Mouse (Mus musculus): ENCODE measurements around the gene Mef2a. TPM values are rescaled to one million over a fixed set of nuclear protein-coding genes. Genes with fewer than 3 reads are reported as not detected.

Mef2a gene
- polyA plus RNA-seq, 1 experiment, result 59.1 TPM

- no peak for DNase-seq
- WGBS, result 74% methylated on average over 2 of the region's 2 CpGs
These were observed 4.3 kb downstream of the Mef2a start for GRCm38 (mm10) chr7:67368394-67368793.

GRCm38 (mm10) chr7:67360588-67360987, 12.1 kb downstream of the Mef2a start:
- DNase-seq, result no peak
- Histone ChIP-seq H3K4me1 (ENCODE audit: control insufficient read depth, insufficient read depth, low read length) (peaks cover under 1% of the 10 kb centered on the region; the same call in 1 of the 2 replicates), H3K27me3 (ENCODE audit: control insufficient read depth, insufficient read depth, low read length) (no peaks in the 10 kb centered on the region), H3K27ac (ENCODE audit: insufficient read depth, low read length) (no peak overlapping the region), H3K4me3 (replicated peaks; ENCODE audit: insufficient read depth, low read depth, low read length) (no peak overlapping the region)
- WGBS, result 87% methylated on average over 3 of the region's 3 CpGs
- no peak for TF ChIP-seq CTCF (IDR thresholded peaks at IDR 0.05; ENCODE audit: borderline replicate concordance, insufficient read depth, low read depth, low read length)
- TF ChIP-seq POLR2A (IDR thresholded peaks at IDR 0.05; ENCODE audit: borderline replicate concordance, insufficient read depth, low read length), result no peak

More at GRCm38 (mm10) chr7:67368394-67368793, 4.3 kb downstream of the Mef2a start:
- no peak for TF ChIP-seq POLR2A (IDR thresholded peaks at IDR 0.05; ENCODE audit: borderline replicate concordance, insufficient read depth, low read length)
- no peak for TF ChIP-seq CTCF (IDR thresholded peaks at IDR 0.05; ENCODE audit: borderline replicate concordance, insufficient read depth, low read depth, low read length)
- no peak overlapping the region for H3K4me3 ChIP-seq (replicated peaks; ENCODE audit: insufficient read depth, low read depth, low read length)
- H3K4me1 ChIP-seq (ENCODE audit: control insufficient read depth, insufficient read depth, low read length), result peaks cover 6% of the 10 kb centered on the region; the same call in 1 of the 2 replicates
- H3K27me3 ChIP-seq (ENCODE audit: control insufficient read depth, insufficient read depth, low read length), result no peaks in the 10 kb centered on the region
- no peak overlapping the region for H3K27ac ChIP-seq (ENCODE audit: insufficient read depth, low read length)

GRCm38 (mm10) chr7:67359863-67360262, 12.8 kb downstream of the Mef2a start:
- no peak overlapping the region for H3K27ac ChIP-seq (ENCODE audit: insufficient read depth, low read length)
- H3K4me3 ChIP-seq (replicated peaks; ENCODE audit: insufficient read depth, low read depth, low read length), result no peak overlapping the region
- TF ChIP-seq POLR2A (IDR thresholded peaks at IDR 0.05; ENCODE audit: borderline replicate concordance, insufficient read depth, low read length) (no peak), CTCF (IDR thresholded peaks at IDR 0.05; ENCODE audit: borderline replicate concordance, insufficient read depth, low read depth, low read length) (no peak)
- H3K4me1 ChIP-seq (ENCODE audit: control insufficient read depth, insufficient read depth, low read length), result no peaks in the 10 kb centered on the region; the same call in 1 of the 2 replicates
- H3K27me3 ChIP-seq (ENCODE audit: control insufficient read depth, insufficient read depth, low read length), result no peaks in the 10 kb centered on the region
- DNase-seq, result no peak

GRCm38 (mm10) chr7:67355870-67356269, 16.8 kb downstream of the Mef2a start:
- H3K27ac ChIP-seq (ENCODE audit: insufficient read depth, low read length), result no peak overlapping the region
- no peak overlapping the region for H3K4me3 ChIP-seq (replicated peaks; ENCODE audit: insufficient read depth, low read depth, low read length)
- no peak for TF ChIP-seq POLR2A (IDR thresholded peaks at IDR 0.05; ENCODE audit: borderline replicate concordance, insufficient read depth, low read length)
- TF ChIP-seq CTCF (IDR thresholded peaks at IDR 0.05; ENCODE audit: borderline replicate concordance, insufficient read depth, low read depth, low read length), result no peak
- DNase-seq, result no peak
- 94% methylated on average over 5 of the region's 5 CpGs for WGBS
- no peaks in the 10 kb centered on the region for H3K27me3 ChIP-seq (ENCODE audit: control insufficient read depth, insufficient read depth, low read length)
- H3K4me1 ChIP-seq (ENCODE audit: control insufficient read depth, insufficient read depth, low read length), result peaks cover 3% of the 10 kb centered on the region; the same call in 1 of the 2 replicates

- H3K4me3 ChIP-seq (replicated peaks; ENCODE audit: insufficient read depth, low read depth, low read length), result no peak overlapping the region
- no peak for DNase-seq
These were observed 19.0 kb downstream of the Mef2a start for GRCm38 (mm10) chr7:67353667-67354066.

GRCm38 (mm10) chr7:67352989-67353388, 19.7 kb downstream of the Mef2a start:
- no peak for DNase-seq
- WGBS, result 53% methylated on average over 4 of the region's 4 CpGs
- Histone ChIP-seq H3K4me3 (replicated peaks; ENCODE audit: insufficient read depth, low read depth, low read length) (no peak overlapping the region), H3K27ac (ENCODE audit: insufficient read depth, low read length) (no peak overlapping the region), H3K27me3 (ENCODE audit: control insufficient read depth, insufficient read depth, low read length) (no peaks in the 10 kb centered on the region), H3K4me1 (ENCODE audit: control insufficient read depth, insufficient read depth, low read length) (peaks cover 3% of the 10 kb centered on the region; the same call in 1 of the 2 replicates)
- TF ChIP-seq CTCF (IDR thresholded peaks at IDR 0.05; ENCODE audit: borderline replicate concordance, insufficient read depth, low read depth, low read length) (no peak), POLR2A (IDR thresholded peaks at IDR 0.05; ENCODE audit: borderline replicate concordance, insufficient read depth, low read length) (no peak)

More at GRCm38 (mm10) chr7:67353667-67354066, 19.0 kb downstream of the Mef2a start:
- 94% methylated on average over 6 of the region's 6 CpGs for WGBS
- H3K27me3 ChIP-seq (ENCODE audit: control insufficient read depth, insufficient read depth, low read length), result no peaks in the 10 kb centered on the region
- H3K27ac ChIP-seq (ENCODE audit: insufficient read depth, low read length), result no peak overlapping the region
- TF ChIP-seq CTCF (IDR thresholded peaks at IDR 0.05; ENCODE audit: borderline replicate concordance, insufficient read depth, low read depth, low read length) (no peak), POLR2A (IDR thresholded peaks at IDR 0.05; ENCODE audit: borderline replicate concordance, insufficient read depth, low read length) (no peak)
- peaks cover 3% of the 10 kb centered on the region; the same call in 1 of the 2 replicates for H3K4me1 ChIP-seq (ENCODE audit: control insufficient read depth, insufficient read depth, low read length)

GRCm38 (mm10) chr7:67344443-67344842, 28.2 kb downstream of the Mef2a start:
- no peak for DNase-seq
- H3K27me3 ChIP-seq (ENCODE audit: control insufficient read depth, insufficient read depth, low read length), result no peaks in the 10 kb centered on the region
- WGBS, result 90% methylated on average over 1 of the region's 1 CpGs
- TF ChIP-seq POLR2A (IDR thresholded peaks at IDR 0.05; ENCODE audit: borderline replicate concordance, insufficient read depth, low read length), result no peak
- TF ChIP-seq CTCF (IDR thresholded peaks at IDR 0.05; ENCODE audit: borderline replicate concordance, insufficient read depth, low read depth, low read length), result no peak
- no peak overlapping the region for H3K27ac ChIP-seq (ENCODE audit: insufficient read depth, low read length)
- H3K4me3 ChIP-seq (replicated peaks; ENCODE audit: insufficient read depth, low read depth, low read length), result no peak overlapping the region
- H3K4me1 ChIP-seq (ENCODE audit: control insufficient read depth, insufficient read depth, low read length), result no peaks in the 10 kb centered on the region

GRCm38 (mm10) chr7:67342067-67342625, 30.5 kb downstream of the Mef2a start:
- no peak for DNase-seq
- Histone ChIP-seq H3K4me3 (replicated peaks; ENCODE audit: insufficient read depth, low read depth, low read length) (no peak overlapping the region), H3K27me3 (ENCODE audit: control insufficient read depth, insufficient read depth, low read length) (no peaks in the 10 kb centered on the region), H3K4me1 (ENCODE audit: control insufficient read depth, insufficient read depth, low read length) (no peaks in the 10 kb centered on the region), H3K27ac (ENCODE audit: insufficient read depth, low read length) (no peak overlapping the region)
- no peak for TF ChIP-seq POLR2A (IDR thresholded peaks at IDR 0.05; ENCODE audit: borderline replicate concordance, insufficient read depth, low read length)
- no peak for TF ChIP-seq CTCF (IDR thresholded peaks at IDR 0.05; ENCODE audit: borderline replicate concordance, insufficient read depth, low read depth, low read length)
- WGBS, result 76% methylated on average over 7 of the region's 7 CpGs
